Mouse (Mus musculus) liver, adult 2 months (tissue): ENCODE data around the gene Zscan29. TPM values are rescaled to one million over a fixed set of nuclear protein-coding genes. Genes with fewer than 3 reads are reported as not detected.
A peak's percentile ranks its signal among the peaks of the same experiment; 100 is the strongest.

Experiments
- DNase-seq: peaks from one replicate; pipeline ENCODE4 v3.0.0-alpha.2; 2011; ENCODE audit warnings: low read depth, low spot score; ENCODE audit errors: extremely low read depth
- H3K27ac ChIP-seq: fragments of 200-500 bp; replicated peaks from 2 replicates; pipeline ENCODE4 v1.5.1; 2012; ENCODE audit warnings: low read depth, mild to moderate bottlenecking, control low read depth, inconsistent platforms, low read length; ENCODE audit not compliant: insufficient read depth
- H3K27me3 ChIP-seq: fragments of 200-500 bp; 2 replicates; pipeline ENCODE4 v1.6.1; 2012; ENCODE audit warnings: mild to moderate bottlenecking, moderate library complexity, low read length, inconsistent platforms; ENCODE audit not compliant: control insufficient read depth, insufficient read depth
- H3K36me3 ChIP-seq: fragments of 200-500 bp; 2 replicates; pipeline ENCODE4 v1.6.1; 2012; ENCODE audit warnings: low read length, inconsistent platforms; ENCODE audit not compliant: control insufficient read depth, insufficient read depth
- H3K4me1 ChIP-seq: fragments of 200-500 bp; 2 replicates; pipeline ENCODE4 v1.6.1; 2011; ENCODE audit warnings: low read length; ENCODE audit not compliant: control insufficient read depth, insufficient read depth
- H3K4me3 ChIP-seq: fragments of 200-500 bp; 2 replicates; pipeline ENCODE4 v1.5.1; 2011; ENCODE audit warnings: low read depth, mild to moderate bottlenecking, control low read depth, low read length, moderate library complexity; ENCODE audit not compliant: insufficient read depth
- H3K79me2 ChIP-seq: fragments of 200-500 bp; 2 replicates; pipeline ENCODE4 v1.6.1; 2012; ENCODE audit warnings: inconsistent platforms, mild to moderate bottlenecking, low read length, moderate library complexity; ENCODE audit not compliant: control insufficient read depth, insufficient read depth
- H3K9ac ChIP-seq: fragments of 200-500 bp; 2 replicates; pipeline ENCODE4 v1.6.1; 2012; ENCODE audit warnings: low read depth, mild to moderate bottlenecking, control low read depth, inconsistent platforms, low read length
- CTCF ChIP-seq: fragments of 200-500 bp; IDR thresholded peaks from 2 replicates; pipeline ENCODE4 v1.5.1; 2011; ENCODE audit warnings: low read depth, low read length, control low read depth
- POLR2A ChIP-seq: fragments of 200-500 bp; IDR thresholded peaks from 2 replicates; pipeline ENCODE4 v1.6.1; 2011; ENCODE audit warnings: low read length, control low read depth; ENCODE audit not compliant: insufficient read depth; ENCODE audit errors: extremely low read depth
- WGBS: fragments of 180-500 bp; shearing (Covaris S2); methylation state at CpG from one replicate; pipeline ENCODE4 v1.1.7; 2018; 5-methylcytosine and 5-hydroxymethylcytosine counted together
- polyA plus RNA-seq: library from polyadenylated mRNA; depleted of rRNA; stranded (reverse); fragments of >200 nt; gene quantifications from 2 replicates; pipeline ENCODE4 v1.2.3, GENCODE M21; 2012
- total RNA-seq: library from RNA; depleted of rRNA; stranded (reverse); fragments of >200 nt; gene quantifications from 2 replicates; pipeline ENCODE4 v1.2.3, GENCODE M21; 2014

Zscan29 gene
- total and polyA plus RNA-seq, 2 experiments, result 2.8 to 5.4 TPM

- peak within 1 kb of the TSS; percentile 96 for H3K9ac ChIP-seq
- DNase-seq, result peak; percentile 85
- TF ChIP-seq CTCF, result no peak
- peak; percentile 76; the same call in 1 of the 2 replicates for TF ChIP-seq POLR2A
- H3K27me3 ChIP-seq, result no peaks in the 10 kb centered on the region
- peaks cover 12% of the 10 kb centered on the region for H3K36me3 ChIP-seq
- H3K4me3 ChIP-seq, result peak within 1 kb of the TSS; percentile 95
- H3K27ac ChIP-seq, result peak within 1 kb of the TSS; percentile 94
- H3K4me1 ChIP-seq, result peaks cover 10% of the 10 kb centered on the region
- peaks cover 7% of the 10 kb centered on the region; the same call in 1 of the 2 replicates for H3K79me2 ChIP-seq
- WGBS, result under 1% methylated on average over 87 of the region's 87 CpGs
These were observed 30.7 kb downstream of the Zscan29 start, which contains the start of the genes Adal and Lcmt2 for GRCm38 (mm10) chr2:121140018-121140882. Gene Adal, plus strand, starts transcription at chr2:121140428. Gene Lcmt2, minus strand, starts transcription at chr2:121140653.

- no peak for TF ChIP-seq POLR2A
- Histone ChIP-seq H3K27ac (peak overlapping the region; percentile 94), H3K4me1 (peaks cover 10% of the 10 kb centered on the region), H3K9ac (peak overlapping the region; percentile 96), H3K36me3 (peaks cover 9% of the 10 kb centered on the region), H3K4me3 (peak overlapping the region; percentile 95), H3K79me2 (peaks cover 7% of the 10 kb centered on the region; the same call in 1 of the 2 replicates), H3K27me3 (no peaks in the 10 kb centered on the region)
- WGBS, result 4% methylated on average over 29 of the region's 29 CpGs
- DNase-seq, result peak; percentile 84
These were observed 31.5 kb downstream of the Zscan29 start for GRCm38 (mm10) chr2:121139266-121140017.

- no peaks in the 10 kb centered on the region for H3K36me3 ChIP-seq
- H3K27ac ChIP-seq, result no peak overlapping the region
- no peak overlapping the region for H3K4me3 ChIP-seq
- TF ChIP-seq POLR2A (no peak), CTCF (no peak)
- no peak overlapping the region for H3K9ac ChIP-seq
- 52% methylated on average over 4 of the region's 4 CpGs for WGBS
- peak; percentile 16 for DNase-seq
- H3K4me1 ChIP-seq, result peaks cover 10% of the 10 kb centered on the region
- H3K27me3 ChIP-seq, result no peaks in the 10 kb centered on the region
- H3K79me2 ChIP-seq, result peaks cover 7% of the 10 kb centered on the region; the same call in 1 of the 2 replicates
These were observed 33.6 kb downstream of the Zscan29 start for GRCm38 (mm10) chr2:121137371-121137770.

- H3K4me1 ChIP-seq, result peaks cover 3% of the 10 kb centered on the region
- no peak overlapping the region for H3K4me3 ChIP-seq
- H3K27me3 ChIP-seq, result no peaks in the 10 kb centered on the region
- no peak for TF ChIP-seq CTCF
- no peak for TF ChIP-seq POLR2A
- no peak for DNase-seq
- H3K36me3 ChIP-seq, result no peaks in the 10 kb centered on the region
- peaks cover 2% of the 10 kb centered on the region; the same call in 1 of the 2 replicates for H3K79me2 ChIP-seq
- 76% methylated on average over 1 of the region's 1 CpGs for WGBS
- H3K27ac ChIP-seq, result no peak overlapping the region
- H3K9ac ChIP-seq, result no peak overlapping the region
These were observed 38.1 kb downstream of the Zscan29 start for GRCm38 (mm10) chr2:121132822-121133221.

GRCm38 (mm10) chr2:121128865-121129620 is 41.9 kb downstream of the Zscan29 start:
- Histone ChIP-seq H3K27ac (no peak overlapping the region), H3K79me2 (no peaks in the 10 kb centered on the region), H3K27me3 (no peaks in the 10 kb centered on the region), H3K4me1 (no peaks in the 10 kb centered on the region), H3K36me3 (no peaks in the 10 kb centered on the region), H3K9ac (no peak overlapping the region), H3K4me3 (no peak overlapping the region)
- TF ChIP-seq POLR2A (no peak), CTCF (no peak)
- 66% methylated on average over 9 of the region's 9 CpGs for WGBS
- DNase-seq, result no peak
